Mouse (Mus musculus): ENCODE results near the gene Slc12a3.

The Slc12a3 gene

DNA sequence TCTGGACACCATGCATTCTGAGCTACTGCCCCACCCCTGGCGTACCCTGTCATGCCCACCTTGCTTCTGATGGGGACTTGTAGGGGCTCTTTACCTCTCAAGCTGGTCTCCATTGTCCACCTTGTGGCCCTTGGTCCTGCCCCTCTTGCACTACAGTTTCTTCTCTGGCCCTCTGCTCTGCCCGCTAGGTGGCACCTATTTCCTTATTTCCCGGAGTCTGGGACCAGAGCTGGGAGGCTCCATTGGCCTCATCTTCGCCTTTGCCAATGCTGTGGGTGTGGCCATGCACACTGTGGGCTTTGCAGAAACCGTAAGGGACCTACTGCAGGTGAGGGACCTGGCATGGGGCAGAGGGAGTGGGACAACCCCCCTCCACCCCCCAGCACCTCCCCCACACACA, 4.3 kb downstream of the Slc12a3 start:
- no peak for DNase-seq (ENCODE audit: low spot score)

GRCm38 (mm10) chr8:94337559-94337958, 8.6 kb downstream of the Slc12a3 start:
- DNase-seq (ENCODE audit: low spot score) = no peak

DNA sequence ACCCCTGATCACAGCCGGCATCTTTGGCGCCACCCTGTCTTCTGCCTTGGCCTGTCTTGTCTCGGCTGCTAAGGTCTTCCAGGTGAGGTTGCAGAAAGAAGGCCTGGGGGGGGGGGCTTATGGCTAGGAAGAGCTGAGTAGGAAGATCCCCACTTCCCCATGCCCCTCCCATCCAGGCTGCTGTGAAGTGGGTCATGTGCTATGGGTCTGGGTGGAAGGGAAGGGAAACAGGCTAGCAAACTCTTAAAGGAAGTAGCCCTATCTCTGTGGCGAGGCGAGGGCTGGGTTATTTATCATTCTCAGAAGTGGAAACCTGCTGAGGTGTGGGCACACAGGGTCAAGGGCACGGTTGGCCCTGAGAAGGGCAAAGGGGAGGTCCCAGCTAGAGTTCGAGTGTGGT, 11.8 kb downstream of the Slc12a3 start:
- DNase-seq (ENCODE audit: low spot score) = no peak

- DNase-seq (ENCODE audit: low spot score) = no peak
These were observed 13.7 kb downstream of the Slc12a3 start for GRCm38 (mm10) chr8:94342691-94343090.

GRCm38 (mm10) chr8:94343290-94343689, 14.3 kb downstream of the Slc12a3 start:
- peak; percentile 54 for DNase-seq (ENCODE audit: low spot score)

DNA sequence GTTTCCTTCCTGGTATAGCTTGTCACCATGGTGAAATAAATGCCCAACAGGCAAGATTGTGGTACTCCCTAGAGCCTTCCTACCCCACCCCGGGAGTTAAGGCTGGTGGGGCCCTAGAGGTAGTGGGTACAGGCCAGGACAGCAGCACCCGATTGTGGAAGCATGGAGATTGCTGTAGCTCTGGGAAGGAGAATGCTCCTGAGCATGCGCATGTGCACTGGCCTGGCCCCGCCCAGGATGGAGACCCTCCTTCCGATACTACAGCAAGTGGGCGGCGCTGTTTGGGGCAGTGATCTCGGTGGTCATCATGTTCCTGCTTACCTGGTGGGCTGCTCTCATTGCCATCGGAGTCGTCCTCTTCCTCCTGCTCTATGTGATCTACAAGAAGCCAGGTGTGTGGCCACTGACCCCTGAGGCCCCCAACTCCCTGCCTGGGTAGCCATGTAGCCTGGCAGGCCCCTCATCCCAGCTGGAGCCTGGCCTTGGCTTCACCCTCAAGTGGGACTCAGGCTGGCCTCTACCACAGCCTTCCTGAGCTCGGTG, 14.8 kb downstream of the Slc12a3 start:
- no peak for DNase-seq (ENCODE audit: low spot score)

DNA sequence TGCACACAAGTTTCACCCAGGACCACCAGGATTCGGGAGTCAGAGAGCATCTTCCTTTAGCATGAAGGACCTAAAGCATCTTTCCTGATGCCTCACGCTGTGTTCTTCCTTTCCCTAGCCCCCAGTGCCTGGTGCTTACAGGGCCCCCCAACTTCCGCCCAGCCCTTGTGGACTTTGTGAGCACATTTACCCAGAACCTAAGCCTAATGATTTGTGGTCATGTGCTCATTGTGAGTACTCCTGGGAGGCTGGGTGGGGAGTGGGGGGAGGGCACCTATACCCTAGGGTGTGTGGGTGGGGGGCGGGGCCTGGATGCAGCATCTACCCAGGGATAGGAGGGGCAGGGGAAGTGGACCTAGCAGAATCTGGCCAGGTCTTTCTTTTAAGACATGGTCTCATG, 16.7 kb downstream of the Slc12a3 start:
- no peak for DNase-seq (ENCODE audit: low spot score)

GRCm38 (mm10) chr8:94346264-94346663, 17.3 kb downstream of the Slc12a3 start:
- no peak for DNase-seq (ENCODE audit: low spot score)

GRCm38 (mm10) chr8:94348425-94348824, 19.4 kb downstream of the Slc12a3 start:
- no peak for DNase-seq (ENCODE audit: low spot score)

- DNase-seq (ENCODE audit: low spot score) = no peak
These were observed 25.1 kb downstream of the Slc12a3 start for GRCm38 (mm10) chr8:94354069-94354531.

DNA sequence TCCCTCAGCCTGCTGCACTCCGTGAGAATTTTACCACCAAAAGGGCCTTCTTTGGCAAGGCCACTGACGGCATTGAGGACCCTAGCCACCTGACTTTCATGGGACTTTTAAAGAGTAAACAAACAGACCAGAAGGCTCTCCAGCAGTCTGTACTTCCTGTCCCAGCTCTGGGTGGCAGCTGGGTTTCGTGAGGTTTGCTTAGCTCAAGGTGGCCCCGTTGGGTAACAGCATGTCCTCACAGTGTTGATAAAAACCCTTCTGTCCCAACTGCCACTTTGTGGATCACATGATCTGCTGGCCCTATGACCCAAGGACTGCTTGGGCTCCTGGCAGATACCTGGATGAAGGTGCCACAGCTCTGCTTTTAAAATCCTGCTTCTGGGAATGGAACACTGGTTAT, 25.6 kb downstream of the Slc12a3 start:
- no peak for DNase-seq (ENCODE audit: low spot score)

DNA sequence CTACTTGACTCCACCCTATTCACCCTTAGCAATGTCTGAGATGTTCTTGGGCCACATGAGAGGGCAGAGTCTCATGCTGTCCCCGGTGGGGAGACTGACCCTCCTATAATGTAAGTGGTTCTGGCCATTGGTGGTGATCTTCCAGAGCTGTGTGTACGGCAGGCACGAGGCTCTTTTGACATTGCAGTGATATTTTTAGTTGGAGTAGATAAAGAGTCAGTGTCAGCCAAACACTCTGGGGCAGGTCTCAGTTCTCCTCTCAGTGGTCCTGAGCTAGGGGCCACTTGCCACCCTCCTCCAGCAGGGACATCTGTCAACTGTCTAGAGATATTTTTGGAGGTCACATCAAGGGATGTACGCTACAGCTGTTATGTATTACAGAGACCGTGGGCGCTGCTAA, 28.2 kb downstream of the Slc12a3 start:
- DNase-seq (ENCODE audit: low spot score) = no peak

DNA sequence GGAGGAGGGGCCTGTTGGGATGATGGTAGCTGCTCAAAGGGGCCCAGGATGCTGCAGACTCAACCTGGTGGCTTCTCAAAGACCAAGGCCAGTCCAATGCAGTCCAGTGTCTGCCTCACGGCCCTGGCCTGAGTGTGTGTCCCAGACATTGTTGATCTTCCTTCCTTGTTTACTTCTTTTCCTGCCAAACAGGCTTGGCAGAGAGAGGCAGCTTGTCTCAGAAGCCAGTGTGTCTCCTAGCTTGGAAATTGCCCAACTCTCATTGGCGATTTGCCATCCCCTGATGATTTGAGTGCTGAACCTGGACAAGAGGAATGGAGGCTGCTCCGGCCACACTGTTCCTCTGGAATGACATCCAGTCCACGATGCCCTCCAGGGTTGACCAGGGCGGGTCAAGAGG, 29.5 kb downstream of the Slc12a3 start:
- DNase-seq (ENCODE audit: low spot score) = no peak

- DNase-seq (ENCODE audit: low spot score) = no peak
These were observed 32.9 kb downstream of the Slc12a3 start for GRCm38 (mm10) chr8:94361774-94362431.

DNA sequence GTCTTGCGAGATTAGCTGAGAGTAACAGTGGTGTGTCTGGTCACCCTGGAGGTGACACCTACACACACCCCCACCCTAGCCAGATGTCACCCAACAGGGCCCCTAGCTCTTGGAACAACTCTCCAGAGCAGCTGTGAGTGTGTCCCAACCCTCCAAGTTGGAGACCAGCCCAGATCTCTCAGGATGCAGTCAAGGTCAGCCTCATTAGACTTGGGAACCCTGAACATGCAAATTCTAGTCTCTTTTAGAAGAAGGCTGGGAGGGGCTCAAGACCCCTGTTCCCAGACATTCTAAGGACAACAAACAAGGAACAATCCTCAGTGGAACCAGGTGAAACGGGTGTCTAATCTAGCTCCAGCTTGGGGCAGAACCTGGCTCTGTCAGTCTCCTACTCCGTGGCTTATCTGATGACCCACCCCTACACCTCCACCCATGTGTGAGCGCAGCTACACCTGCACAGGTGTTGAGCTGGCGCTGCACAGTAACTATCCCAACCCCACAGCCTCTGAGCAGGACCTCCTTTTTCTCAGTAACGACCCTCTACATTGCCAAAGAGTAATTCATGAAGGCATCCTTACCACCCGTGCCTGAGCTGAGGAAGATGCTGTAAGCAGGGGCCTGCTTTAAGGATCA, 33.7 kb downstream of the Slc12a3 start:
- DNase-seq (ENCODE audit: low spot score) = no peak

DNA sequence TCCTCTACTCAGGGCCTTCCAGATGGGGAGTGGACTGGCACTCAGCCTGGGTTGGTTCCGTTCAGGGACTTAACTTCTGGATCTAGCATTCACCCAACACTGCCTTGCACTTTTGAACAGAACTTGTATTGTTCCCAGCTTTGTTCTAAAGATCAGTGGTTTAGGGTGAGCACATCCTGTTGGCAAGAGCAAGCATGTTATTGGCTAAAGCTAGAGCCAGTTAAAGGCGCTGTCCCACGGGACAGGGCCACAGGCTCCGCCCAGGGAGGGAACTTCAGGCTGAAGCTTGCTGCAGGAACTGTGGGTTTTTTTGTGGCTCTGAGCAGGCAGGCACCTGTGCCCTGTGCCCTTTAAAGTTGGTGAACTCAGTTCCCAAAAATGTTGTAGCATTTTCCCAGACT, 34.3 kb downstream of the Slc12a3 start:
- DNase-seq (ENCODE audit: low spot score) = no peak

- DNase-seq (ENCODE audit: low spot score) = no peak
These were observed 34.9 kb downstream of the Slc12a3 start for GRCm38 (mm10) chr8:94363906-94364305.

DNA sequence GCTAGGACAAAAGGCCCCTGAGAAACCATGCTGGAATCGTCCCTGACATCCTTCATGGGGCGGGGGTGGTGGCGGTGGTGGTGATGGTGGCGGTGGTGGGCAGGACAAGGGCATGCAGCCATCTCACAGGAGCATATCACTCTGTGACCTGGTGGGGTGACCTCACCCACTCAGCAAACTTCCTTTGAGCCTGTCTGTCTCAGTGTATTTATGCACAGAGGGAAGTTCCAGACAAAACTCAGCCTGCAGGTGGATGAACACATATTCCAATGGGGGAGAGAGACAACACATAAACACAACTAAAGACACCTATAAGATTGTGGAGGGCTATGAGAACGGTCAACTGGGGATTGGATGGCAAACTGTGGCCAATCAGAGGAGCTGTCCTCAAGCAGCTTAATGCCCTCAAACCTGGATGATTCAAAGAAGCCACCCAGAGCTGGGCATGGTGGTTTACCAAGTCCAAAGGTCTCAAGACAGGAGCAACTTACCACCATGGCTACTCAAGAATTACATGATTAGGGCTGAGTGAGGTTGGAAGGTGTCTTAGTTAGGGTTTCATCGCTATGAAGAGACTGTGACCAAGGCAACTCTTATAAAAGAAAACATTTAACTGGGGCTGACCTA, 35.8 kb downstream of the Slc12a3 start:
- DNase-seq (ENCODE audit: low spot score) = no peak

DNA sequence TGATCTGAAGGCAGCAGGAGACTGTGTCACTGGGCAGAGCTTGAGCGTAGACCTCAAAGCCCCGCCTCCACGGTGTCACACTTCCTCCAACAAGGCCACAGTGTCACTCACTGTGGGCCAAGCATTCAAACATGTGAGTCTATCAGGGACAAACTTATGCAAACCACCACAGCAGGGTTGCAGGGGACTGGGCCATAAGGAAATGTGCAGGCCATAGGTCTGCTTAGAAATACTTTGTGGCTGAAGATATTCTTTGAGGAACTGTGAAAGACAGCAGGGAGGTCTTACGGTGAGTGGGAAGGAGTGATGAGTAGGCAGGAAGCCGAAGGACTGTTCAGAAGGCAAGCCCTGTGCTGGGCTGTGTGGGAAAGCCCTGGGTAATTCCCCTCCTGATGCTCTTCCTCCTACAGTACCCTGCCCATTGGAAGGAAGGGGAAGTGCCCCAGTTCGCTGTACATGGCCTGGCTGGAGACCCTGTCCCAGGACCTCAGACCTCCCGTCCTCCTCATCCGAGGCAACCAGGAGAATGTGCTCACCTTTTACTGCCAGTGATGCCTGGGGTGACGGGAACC, 36.5 kb downstream of the Slc12a3 start:
- DNase-seq (ENCODE audit: low spot score) = no peak

- DNase-seq (ENCODE audit: low spot score) = no peak
These were observed 41.8 kb downstream of the Slc12a3 start for GRCm38 (mm10) chr8:94370839-94371238.

- no peak for DNase-seq (ENCODE audit: low spot score)
These were observed 44.1 kb downstream of the Slc12a3 start for GRCm38 (mm10) chr8:94372955-94373599.

GRCm38 (mm10) chr8:94375551-94375991, 46.6 kb downstream of the Slc12a3 start:
- DNase-seq (ENCODE audit: low spot score) = peak; percentile 33

All from c-Kit-positive CD71-positive TER-119-positive erythroid progenitor cells, embryonic 14.5 days (primary cell).